Mouse (Mus musculus) spleen, postnatal 36 days (tissue): Measurements from ENCODE around the gene Olfr1033.
"Not testable (repeated sequence)": the region's sequence is repeated elsewhere in the genome, so short reads cannot be mapped to it uniquely, and the experiment has no call there.

Source experiments
- DNase-seq, 2 experiments: peaks; one replicate each; pipeline ENCODE4 v3.0.0; 2022; ENCODE audit warnings: low spot score in 2 of 2, mixed read lengths in 1 of 2

The Olfr1033 gene

GRCm38 (mm10) chr2:86020406-86020805 is at the start of gene Olfr1033:
Gene Olfr1033, plus strand, starts transcription at chr2:86020633.
- not testable (repeated sequence) for DNase-seq

GRCm38 (mm10) chr2:85973595-85973994 is 46.8 kb upstream of the Olfr1033 start, which contains the start of gene Olfr1029:
Gene Olfr1029, plus strand, starts transcription at chr2:85973895.
- no peak for DNase-seq

GRCm38 (mm10) chr2:85978976-85979375 is 41.5 kb upstream of the Olfr1033 start, which contains the start of gene Olfr1030:
Gene Olfr1030, plus strand, starts transcription at chr2:85979276.
- DNase-seq = no peak

- no peak for DNase-seq
These were observed 30.4 kb upstream of the Olfr1033 start, which contains the start of gene Olfr1031 for GRCm38 (mm10) chr2:85990004-85990403. Gene Olfr1031, plus strand, starts transcription at chr2:85990304.

GRCm38 (mm10) chr2:86005240-86005639 is 15.2 kb upstream of the Olfr1033 start, which contains the start of gene Olfr1032:
Gene Olfr1032, plus strand, starts transcription at chr2:86005540.
- no peak for DNase-seq

DNA sequence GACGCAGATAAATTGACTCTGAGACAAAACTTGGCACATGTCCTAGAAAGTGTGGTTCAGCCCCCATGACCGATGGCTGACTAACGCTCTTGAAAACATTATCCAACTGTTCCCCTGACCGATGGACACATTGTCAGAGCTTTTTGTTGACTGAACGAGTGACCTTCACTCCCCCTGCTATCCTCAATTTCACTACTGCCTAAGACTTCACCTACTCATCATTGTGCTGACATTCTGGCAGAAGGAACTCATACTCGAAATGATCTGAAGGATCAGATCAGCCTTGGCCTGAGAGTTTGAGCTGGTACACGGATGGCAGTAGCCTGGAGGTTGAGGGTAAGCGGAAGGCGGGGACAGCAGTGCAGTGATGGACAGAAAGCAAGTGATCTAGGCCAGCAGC is 1.1 kb downstream of the Olfr1033 start:
- not testable (repeated sequence) for DNase-seq

GRCm38 (mm10) chr2:86045561-86045960 is 25.1 kb downstream of the Olfr1033 start, which contains the start of gene Olfr1034:
Gene Olfr1034, plus strand, starts transcription at chr2:86045861.
- no peak for DNase-seq

DNA sequence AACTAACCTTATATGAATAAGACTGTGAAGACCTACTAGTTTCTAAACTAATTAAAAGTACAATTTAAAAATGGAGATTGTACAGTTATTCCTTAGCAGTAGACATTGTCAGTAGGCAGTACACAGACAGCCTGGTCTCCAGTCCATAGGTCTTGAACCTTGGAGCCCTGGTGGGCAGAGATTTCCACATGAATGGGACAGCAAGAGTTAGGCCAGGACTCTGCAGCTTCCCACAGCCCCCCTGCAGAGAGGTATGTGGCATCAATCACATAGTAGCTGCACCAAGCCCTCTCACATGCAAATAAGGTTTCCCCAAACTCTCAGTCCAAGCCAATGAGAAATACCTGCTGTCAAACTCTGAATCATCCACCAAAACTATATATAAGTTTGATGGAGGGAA is 30.3 kb downstream of the Olfr1033 start:
- not testable (repeated sequence) for DNase-seq

- DNase-seq = not testable (repeated sequence)
These were observed 43.3 kb downstream of the Olfr1033 start for GRCm38 (mm10) chr2:86063766-86064165.

- DNase-seq = no peak
These were observed 49.8 kb downstream of the Olfr1033 start for GRCm38 (mm10) chr2:86070189-86070588.

- not testable (repeated sequence) for DNase-seq
These were observed 53.3 kb downstream of the Olfr1033 start, which contains the start of gene Olfr1036 for GRCm38 (mm10) chr2:86073692-86074091. Gene Olfr1036, plus strand, starts transcription at chr2:86073992.

GRCm38 (mm10) chr2:86080478-86080877 is 60.0 kb downstream of the Olfr1033 start:
- not testable (repeated sequence) for DNase-seq

DNA sequence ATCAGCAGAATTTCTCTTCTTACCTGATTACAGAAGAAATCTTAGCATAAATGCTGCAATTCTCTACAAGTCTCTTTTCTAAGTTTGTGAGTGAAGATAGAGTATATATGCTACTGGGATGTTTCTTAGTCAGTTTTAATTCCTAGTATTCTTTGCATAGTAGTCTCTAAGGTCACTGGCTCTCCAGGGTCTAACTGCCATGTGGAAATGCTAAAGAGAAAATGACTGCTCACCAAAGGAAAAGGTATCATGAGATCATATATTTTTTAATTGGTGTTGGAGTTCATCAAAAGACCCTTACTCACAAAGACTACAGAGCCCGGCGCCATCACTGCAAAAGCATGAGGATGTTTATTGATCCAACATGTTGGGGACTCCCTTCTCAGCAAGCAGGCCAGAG is 66.9 kb downstream of the Olfr1033 start, which contains the start of gene Olfr1037:
TSS of gene Olfr1037 (minus strand) at position 101 of the 400 bp plus-strand sequence.
- DNase-seq = no peak
